Mouse (Mus musculus): ENCODE measurements around the gene Iffo2. TPM values are rescaled to one million over a fixed set of nuclear protein-coding genes. Genes with fewer than 3 reads are reported as not detected.

Gene Iffo2
- polyA plus RNA-seq, 1 experiment from 2014 or later: 3.7 TPM

DNA sequence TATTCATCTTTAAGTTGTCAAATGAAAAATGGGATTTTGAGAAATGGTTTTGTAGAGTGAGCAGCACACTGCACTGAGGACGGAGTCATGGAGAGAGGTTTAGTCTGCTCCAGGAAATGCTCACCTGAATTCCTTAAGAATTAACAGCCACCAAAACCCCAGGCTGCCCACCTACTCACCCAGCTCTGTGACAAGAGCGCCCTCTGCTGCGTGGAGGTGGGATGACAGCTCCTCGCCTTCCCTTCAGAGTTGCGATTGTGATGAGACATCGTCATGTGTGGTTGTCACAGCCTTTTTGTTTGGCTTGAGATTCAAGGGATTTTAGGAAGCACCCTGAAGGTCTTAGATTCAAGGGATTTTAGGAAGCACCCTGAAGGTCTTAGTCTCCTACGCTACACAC lies 106.0 kb downstream of the Iffo2 start:
- H3K4me1 ChIP-seq (replicated peaks; ENCODE audit: control insufficient read depth, insufficient read depth, low read length): peaks cover 9% of the 10 kb centered on the region
- 25% methylated on average over 7 of the region's 7 CpGs for WGBS
- no peak overlapping the region for H3K27ac ChIP-seq (ENCODE audit: low read length)
- H3K27me3 ChIP-seq (ENCODE audit: control insufficient read depth, insufficient read depth, low read depth, low read length): no peaks in the 10 kb centered on the region
- no peak for ATAC-seq (ENCODE audit: low read depth)
- H3K36me3 ChIP-seq (ENCODE audit: control insufficient read depth, insufficient read depth, low read length): no peaks in the 10 kb centered on the region
- no peak overlapping the region for H3K4me2 ChIP-seq (ENCODE audit: low read depth, low read length)
- H3K9ac ChIP-seq (ENCODE audit: low read length): no peak overlapping the region
- no peak overlapping the region for H3K4me3 ChIP-seq (ENCODE audit: low read length)
- no peaks in the 10 kb centered on the region for H3K9me3 ChIP-seq (ENCODE audit: control insufficient read depth, low read length)

DNA sequence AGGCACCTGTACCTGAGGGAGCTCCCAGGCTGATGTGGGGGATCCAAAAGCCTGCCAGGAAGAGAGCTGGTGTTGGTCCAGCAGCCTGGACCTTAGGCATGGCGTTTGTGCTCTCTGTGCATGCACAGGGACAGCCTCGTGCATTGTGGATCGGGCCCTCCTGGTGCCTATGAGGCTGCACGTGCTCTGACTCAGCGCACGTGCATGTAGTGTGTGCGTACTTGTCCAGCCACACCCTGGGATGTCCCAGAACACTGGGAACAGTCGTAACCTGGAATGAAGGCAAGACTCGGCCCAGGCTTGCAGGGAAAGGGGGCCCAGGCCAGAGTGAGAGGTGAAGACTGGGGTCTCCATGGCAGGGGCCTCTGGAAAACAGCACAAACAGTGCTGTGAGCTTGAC lies 107.5 kb downstream of the Iffo2 start:
- Histone ChIP-seq H3K9ac (ENCODE audit: low read length) (no peak overlapping the region), H3K4me1 (replicated peaks; ENCODE audit: control insufficient read depth, insufficient read depth, low read length) (peaks cover 11% of the 10 kb centered on the region), H3K4me3 (ENCODE audit: low read length) (no peak overlapping the region), H3K9me3 (ENCODE audit: control insufficient read depth, low read length) (no peaks in the 10 kb centered on the region), H3K4me2 (ENCODE audit: low read depth, low read length) (no peak overlapping the region), H3K36me3 (ENCODE audit: control insufficient read depth, insufficient read depth, low read length) (no peaks in the 10 kb centered on the region), H3K27me3 (ENCODE audit: control insufficient read depth, insufficient read depth, low read depth, low read length) (no peaks in the 10 kb centered on the region; the same call in 1 of the 2 replicates), H3K27ac (ENCODE audit: low read length) (no peak overlapping the region)
- no peak for ATAC-seq (ENCODE audit: low read depth)
- 84% methylated on average over 9 of the region's 9 CpGs for WGBS

DNA sequence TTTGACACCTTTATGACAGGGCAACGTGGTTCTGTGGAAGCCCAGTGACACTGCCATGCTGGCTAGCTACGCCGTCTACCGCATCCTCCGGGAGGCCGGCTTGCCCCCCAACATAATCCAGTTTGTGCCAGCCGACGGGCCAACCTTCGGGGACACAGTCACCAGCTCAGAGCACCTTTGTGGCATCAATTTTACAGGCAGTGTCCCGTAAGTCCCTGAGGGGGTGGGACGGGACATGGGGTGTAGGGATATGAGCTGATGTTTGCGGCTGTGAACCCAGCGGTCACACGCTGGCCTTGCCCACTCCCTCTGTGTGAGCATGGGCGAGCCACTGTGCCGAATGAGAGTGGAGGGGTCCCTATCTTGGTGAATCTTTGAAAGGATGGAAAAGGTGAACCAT lies 108.0 kb downstream of the Iffo2 start:
- H3K27me3 ChIP-seq (ENCODE audit: control insufficient read depth, insufficient read depth, low read depth, low read length): no peaks in the 10 kb centered on the region; the same call in 1 of the 2 replicates
- H3K36me3 ChIP-seq (ENCODE audit: control insufficient read depth, insufficient read depth, low read length): no peaks in the 10 kb centered on the region
- no peak overlapping the region for H3K27ac ChIP-seq (ENCODE audit: low read length)

DNA sequence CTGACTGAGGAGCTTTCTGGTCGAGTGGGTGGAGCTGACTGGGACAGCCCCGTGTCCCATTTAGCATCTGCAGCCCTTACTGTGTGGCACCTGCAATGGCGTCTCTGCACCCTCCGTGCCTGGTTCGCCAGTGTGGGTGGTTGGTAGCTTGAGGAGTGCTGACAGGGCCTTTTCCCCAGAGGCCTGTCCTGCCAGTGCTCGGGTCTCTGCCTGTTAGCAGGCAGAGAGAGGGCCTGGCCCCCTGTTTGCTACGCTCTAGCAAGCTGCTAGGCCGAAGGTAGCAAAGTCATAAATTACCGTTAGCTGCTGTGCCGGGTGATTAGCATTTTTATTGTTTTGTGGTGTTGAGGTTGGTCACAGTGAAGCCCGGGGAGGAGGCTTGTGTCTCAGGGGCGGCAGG lies 109.5 kb downstream of the Iffo2 start:
- no peaks in the 10 kb centered on the region for H3K9me3 ChIP-seq (ENCODE audit: control insufficient read depth, low read length)
- no peak overlapping the region for H3K27ac ChIP-seq (ENCODE audit: low read length)
- H3K9ac ChIP-seq (ENCODE audit: low read length): no peak overlapping the region
- H3K4me2 ChIP-seq (ENCODE audit: low read depth, low read length): no peak overlapping the region
- H3K36me3 ChIP-seq (ENCODE audit: control insufficient read depth, insufficient read depth, low read length): no peaks in the 10 kb centered on the region; the same call in 1 of the 2 replicates
- H3K4me3 ChIP-seq (ENCODE audit: low read length): no peak overlapping the region
- 73% methylated on average over 12 of the region's 12 CpGs for WGBS
- no peaks in the 10 kb centered on the region; the same call in 1 of the 2 replicates for H3K27me3 ChIP-seq (ENCODE audit: control insufficient read depth, insufficient read depth, low read depth, low read length)
- peaks cover 11% of the 10 kb centered on the region for H3K4me1 ChIP-seq (replicated peaks; ENCODE audit: control insufficient read depth, insufficient read depth, low read length)
- ATAC-seq (ENCODE audit: low read depth): no peak

More for the DNA sequence above, 108.0 kb downstream of the Iffo2 start:
- H3K9me3 ChIP-seq (ENCODE audit: control insufficient read depth, low read length): no peaks in the 10 kb centered on the region
- H3K4me1 ChIP-seq (replicated peaks; ENCODE audit: control insufficient read depth, insufficient read depth, low read length): peaks cover 11% of the 10 kb centered on the region
- no peak overlapping the region for H3K4me3 ChIP-seq (ENCODE audit: low read length)
- H3K9ac ChIP-seq (ENCODE audit: low read length): no peak overlapping the region
- ATAC-seq (ENCODE audit: low read depth): no peak
- 93% methylated on average over 16 of the region's 16 CpGs for WGBS
- no peak overlapping the region for H3K4me2 ChIP-seq (ENCODE audit: low read depth, low read length)

DNA sequence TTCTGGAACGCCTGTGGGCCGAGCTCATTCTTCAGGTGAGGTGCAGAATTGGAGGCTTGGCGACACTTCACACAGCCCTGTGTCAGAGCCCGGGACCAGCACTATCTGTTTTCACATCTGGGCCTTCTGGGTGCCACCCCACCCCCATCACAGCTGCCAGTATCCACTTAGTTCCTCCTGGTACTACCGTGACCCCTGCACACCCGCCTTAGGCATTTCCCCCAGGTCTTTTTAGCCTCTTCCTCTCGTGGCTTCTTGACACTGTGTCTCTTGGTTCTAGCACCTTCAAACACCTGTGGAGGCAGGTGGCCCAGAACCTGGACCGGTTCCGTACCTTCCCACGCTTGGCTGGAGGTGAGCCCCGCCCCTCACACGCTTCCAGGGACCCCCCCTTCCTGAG lies 110.0 kb downstream of the Iffo2 start:
- no peak for ATAC-seq (ENCODE audit: low read depth)

DNA sequence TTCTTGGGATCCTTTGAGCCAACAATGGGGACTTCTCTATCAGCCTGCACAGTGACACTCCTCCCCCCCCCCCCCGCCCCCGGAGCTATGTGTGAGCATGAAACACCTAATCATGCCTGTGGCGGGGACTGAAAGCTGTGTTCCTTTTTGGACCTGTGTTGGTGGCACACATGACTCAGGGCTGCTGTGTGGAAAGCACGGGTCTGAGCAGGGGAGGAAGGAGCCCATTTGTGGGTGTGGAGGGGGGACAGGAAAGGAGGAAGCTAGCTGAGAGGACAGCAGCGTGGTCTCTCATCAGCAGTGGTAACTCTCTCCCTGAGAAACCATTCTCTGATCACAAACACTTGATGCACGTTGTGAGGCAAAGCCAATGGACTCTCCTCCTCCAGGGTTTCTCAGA lies 110.4 kb downstream of the Iffo2 start:
- no peaks in the 10 kb centered on the region; the same call in 1 of the 2 replicates for H3K27me3 ChIP-seq (ENCODE audit: control insufficient read depth, insufficient read depth, low read depth, low read length)
- no peaks in the 10 kb centered on the region for H3K9me3 ChIP-seq (ENCODE audit: control insufficient read depth, low read length)
- H3K4me2 ChIP-seq (ENCODE audit: low read depth, low read length): no peak overlapping the region
- no peaks in the 10 kb centered on the region; the same call in 1 of the 2 replicates for H3K36me3 ChIP-seq (ENCODE audit: control insufficient read depth, insufficient read depth, low read length)
- no peak overlapping the region for H3K27ac ChIP-seq (ENCODE audit: low read length)
- WGBS: 41% methylated on average over 5 of the region's 6 CpGs
- no peak for ATAC-seq (ENCODE audit: low read depth)
- peaks cover 11% of the 10 kb centered on the region for H3K4me1 ChIP-seq (replicated peaks; ENCODE audit: control insufficient read depth, insufficient read depth, low read length)
- no peak overlapping the region for H3K9ac ChIP-seq (ENCODE audit: low read length)
- H3K4me3 ChIP-seq (ENCODE audit: low read length): no peak overlapping the region

More for the DNA sequence above, 110.0 kb downstream of the Iffo2 start:
- Histone ChIP-seq H3K27ac (ENCODE audit: low read length) (no peak overlapping the region), H3K27me3 (ENCODE audit: control insufficient read depth, insufficient read depth, low read depth, low read length) (no peaks in the 10 kb centered on the region; the same call in 1 of the 2 replicates), H3K9ac (ENCODE audit: low read length) (no peak overlapping the region), H3K4me3 (ENCODE audit: low read length) (no peak overlapping the region), H3K9me3 (ENCODE audit: control insufficient read depth, low read length) (no peaks in the 10 kb centered on the region), H3K36me3 (ENCODE audit: control insufficient read depth, insufficient read depth, low read length) (no peaks in the 10 kb centered on the region; the same call in 1 of the 2 replicates), H3K4me2 (ENCODE audit: low read depth, low read length) (no peak overlapping the region), H3K4me1 (replicated peaks; ENCODE audit: control insufficient read depth, insufficient read depth, low read length) (peaks cover 11% of the 10 kb centered on the region)
- WGBS: 68% methylated on average over 12 of the region's 12 CpGs

DNA sequence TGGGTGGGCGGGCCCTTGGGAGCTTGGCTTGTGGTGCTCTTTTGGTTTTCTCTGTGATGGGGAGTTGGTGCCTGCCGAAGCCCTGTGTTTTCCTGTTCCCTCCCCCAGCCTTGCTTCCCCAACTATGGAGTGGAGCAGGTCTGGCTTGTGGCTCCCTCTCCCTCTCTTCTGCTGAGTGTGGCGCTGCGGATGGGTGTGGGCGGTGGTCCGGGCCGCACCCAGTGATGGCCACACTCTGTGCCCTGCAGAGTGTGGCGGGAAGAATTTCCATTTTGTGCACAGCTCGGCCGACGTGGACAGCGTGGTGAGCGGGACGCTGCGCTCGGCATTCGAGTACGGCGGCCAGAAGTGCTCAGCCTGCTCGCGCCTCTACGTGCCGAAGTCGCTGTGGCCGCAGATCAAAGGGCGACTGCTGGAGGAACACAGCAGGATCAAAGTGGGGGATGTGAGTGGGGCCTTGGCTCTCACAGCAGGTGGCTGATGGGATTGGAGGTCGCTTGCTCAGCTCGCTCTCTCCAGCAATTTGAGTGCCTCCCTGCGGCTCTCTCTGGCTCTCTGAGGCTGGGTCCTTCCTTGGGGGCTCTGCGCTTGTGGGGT lies 111.6 kb downstream of the Iffo2 start:
- peak overlapping the region; percentile 44 for H3K9ac ChIP-seq (ENCODE audit: low read length)
- H3K4me2 ChIP-seq (ENCODE audit: low read depth, low read length): peak overlapping the region; percentile 70
- H3K9me3 ChIP-seq (ENCODE audit: control insufficient read depth, low read length): no peaks in the 10 kb centered on the region
- peak overlapping the region; percentile 43; the same call in 1 of the 2 replicates for H3K27ac ChIP-seq (ENCODE audit: low read length)
- 3% methylated on average over 29 of the region's 30 CpGs for WGBS
- peaks cover 11% of the 10 kb centered on the region for H3K4me1 ChIP-seq (replicated peaks; ENCODE audit: control insufficient read depth, insufficient read depth, low read length)
- peak; percentile 67 for ATAC-seq (ENCODE audit: low read depth)
- peaks cover 5% of the 10 kb centered on the region; the same call in 1 of the 2 replicates for H3K36me3 ChIP-seq (ENCODE audit: control insufficient read depth, insufficient read depth, low read length)
- peak overlapping the region; percentile 35 for H3K4me3 ChIP-seq (ENCODE audit: low read length)
- H3K27me3 ChIP-seq (ENCODE audit: control insufficient read depth, insufficient read depth, low read depth, low read length): no peaks in the 10 kb centered on the region; the same call in 1 of the 2 replicates

DNA sequence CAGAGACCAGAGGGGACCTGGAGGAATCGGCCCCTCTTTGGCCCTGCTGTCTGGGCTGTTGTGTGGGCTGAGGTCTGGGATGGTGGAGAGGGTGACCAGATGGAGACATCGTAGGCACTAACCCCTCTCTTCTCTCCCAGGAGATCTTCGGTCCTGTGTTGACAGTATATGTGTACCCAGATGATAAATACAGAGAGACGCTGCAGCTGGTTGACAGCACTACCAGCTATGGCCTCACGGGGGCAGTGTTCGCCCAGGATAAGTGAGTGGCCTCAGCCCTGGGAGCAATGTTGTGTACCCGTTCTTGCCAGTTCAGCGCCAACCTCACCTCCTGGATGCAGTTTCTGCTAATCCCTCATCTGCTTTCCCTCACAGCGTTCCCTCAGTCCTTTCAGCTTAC lies 113.6 kb downstream of the Iffo2 start:
- no peaks in the 10 kb centered on the region; the same call in 1 of the 2 replicates for H3K27me3 ChIP-seq (ENCODE audit: control insufficient read depth, insufficient read depth, low read depth, low read length)
- peaks cover 11% of the 10 kb centered on the region for H3K4me1 ChIP-seq (replicated peaks; ENCODE audit: control insufficient read depth, insufficient read depth, low read length)
- no peak for ATAC-seq (ENCODE audit: low read depth)
- H3K4me2 ChIP-seq (ENCODE audit: low read depth, low read length): no peak overlapping the region
- no peak overlapping the region for H3K4me3 ChIP-seq (ENCODE audit: low read length)
- no peak overlapping the region for H3K27ac ChIP-seq (ENCODE audit: low read length)
- WGBS: 13% methylated on average over 9 of the region's 9 CpGs
- peaks cover 12% of the 10 kb centered on the region for H3K36me3 ChIP-seq (ENCODE audit: control insufficient read depth, insufficient read depth, low read length)
- H3K9me3 ChIP-seq (ENCODE audit: control insufficient read depth, low read length): no peaks in the 10 kb centered on the region
- H3K9ac ChIP-seq (ENCODE audit: low read length): no peak overlapping the region

DNA sequence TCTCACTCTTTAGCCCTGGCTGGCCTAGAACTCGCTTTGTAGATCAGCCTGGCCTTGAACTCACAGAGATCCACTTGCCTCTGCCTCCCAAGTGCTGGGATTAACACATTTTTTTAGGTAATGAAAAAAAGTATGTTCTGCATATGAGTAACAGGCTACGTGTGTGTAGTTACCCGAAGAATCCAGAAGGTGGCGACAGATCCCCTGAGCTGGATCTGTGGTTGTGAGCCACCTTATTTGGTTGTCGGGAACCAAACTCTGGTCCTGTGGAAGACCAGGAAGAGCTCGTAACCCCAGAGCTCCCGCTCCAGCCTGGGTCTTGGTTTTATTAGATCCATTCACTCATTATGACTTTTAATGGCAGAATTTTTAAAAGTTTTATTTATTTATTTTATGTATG lies 116.6 kb downstream of the Iffo2 start:
- Histone ChIP-seq H3K9ac (ENCODE audit: low read length) (no peak overlapping the region), H3K4me3 (ENCODE audit: low read length) (no peak overlapping the region), H3K27me3 (ENCODE audit: control insufficient read depth, insufficient read depth, low read depth, low read length) (no peaks in the 10 kb centered on the region; the same call in 1 of the 2 replicates), H3K4me2 (ENCODE audit: low read depth, low read length) (no peak overlapping the region), H3K9me3 (ENCODE audit: control insufficient read depth, low read length) (no peaks in the 10 kb centered on the region), H3K4me1 (replicated peaks; ENCODE audit: control insufficient read depth, insufficient read depth, low read length) (peaks cover 5% of the 10 kb centered on the region), H3K27ac (ENCODE audit: low read length) (no peak overlapping the region), H3K36me3 (ENCODE audit: control insufficient read depth, insufficient read depth, low read length) (peaks cover 12% of the 10 kb centered on the region)
- WGBS: 81% methylated on average over 7 of the region's 7 CpGs
- no peak for ATAC-seq (ENCODE audit: low read depth)
